Mouse (Mus musculus) megakaryocyte, embryonic 14.5 days (primary cell): ENCODE data around the gene Pygl. TPM values are rescaled to one million over a fixed set of nuclear protein-coding genes. Genes with fewer than 3 reads are reported as not detected.
"Not testable (repeated sequence)": the region's sequence is repeated elsewhere in the genome, so short reads cannot be mapped to it uniquely, and the experiment has no call there.

Experiments used
- H3K27me3 ChIP-seq: replicated peaks from 2 replicates; pipeline ENCODE3; 2012; ENCODE audit warnings: inconsistent platforms
- H3K36me3 ChIP-seq: replicated peaks from 2 replicates; pipeline ENCODE3; 2012; ENCODE audit warnings: low read length, inconsistent platforms, mixed read lengths
- H3K4me1 ChIP-seq: 2 replicates; pipeline ENCODE4 v1.6.1; 2012; ENCODE audit warnings: inconsistent platforms
- H3K4me3 ChIP-seq: replicated peaks from 2 replicates; pipeline ENCODE3; 2012; ENCODE audit warnings: moderate library complexity, mild to moderate bottlenecking, inconsistent platforms
- H3K9me3 ChIP-seq: 2 replicates; pipeline ENCODE4 v1.6.1; 2012; ENCODE audit warnings: inconsistent platforms
- FLI1 ChIP-seq: IDR thresholded peaks from 2 replicates; pipeline ENCODE4 v1.6.1; 2012; ENCODE audit warnings: low read length, inconsistent platforms, mixed read lengths
- GATA1 ChIP-seq: IDR thresholded peaks from 3 replicates; pipeline ENCODE4 v1.6.1; 2012; ENCODE audit warnings: mixed read lengths, low read length, inconsistent platforms, borderline replicate concordance
- polyA plus RNA-seq: library from polyadenylated mRNA; stranded (reverse); fragments of >175 nt; gene quantifications from 2 replicates; pipeline ENCODE4 v1.2.3, GENCODE M21; 2012; ENCODE audit warnings: low replicate concordance; ENCODE audit not compliant: insufficient read depth

Pygl gene
- polyA plus RNA-seq, 1 experiment, result 35.0 TPM

GRCm38 (mm10) chr12:70161057-70161456, 70.2 kb downstream of the Pygl start:
- TF ChIP-seq GATA1, result no peak
- TF ChIP-seq FLI1, result no peak
- Histone ChIP-seq H3K27me3 (peaks cover 25% of the 10 kb centered on the region), H3K4me3 (no peak overlapping the region), H3K36me3 (no peaks in the 10 kb centered on the region), H3K4me1 (peaks cover 4% of the 10 kb centered on the region; the same call in 1 of the 2 replicates), H3K9me3 (no peaks in the 10 kb centered on the region)

GRCm38 (mm10) chr12:70157292-70158066, 73.8 kb downstream of the Pygl start:
- TF ChIP-seq GATA1 (no peak), FLI1 (no peak)
- Histone ChIP-seq H3K4me1 (peaks cover 9% of the 10 kb centered on the region), H3K36me3 (no peaks in the 10 kb centered on the region), H3K27me3 (peaks cover 23% of the 10 kb centered on the region), H3K4me3 (no peak overlapping the region), H3K9me3 (no peaks in the 10 kb centered on the region)

GRCm38 (mm10) chr12:70156222-70156621, 75.1 kb downstream of the Pygl start:
- Histone ChIP-seq H3K9me3 (no peaks in the 10 kb centered on the region), H3K4me3 (no peak overlapping the region), H3K36me3 (no peaks in the 10 kb centered on the region), H3K4me1 (peaks cover 9% of the 10 kb centered on the region), H3K27me3 (peaks cover 25% of the 10 kb centered on the region)
- TF ChIP-seq GATA1 (no peak), FLI1 (no peak)

GRCm38 (mm10) chr12:70153842-70154241, 77.4 kb downstream of the Pygl start, which contains the start of gene Abhd12b:
Abhd12b (plus strand) TSS chr12:70154142.
- no peak for TF ChIP-seq GATA1
- TF ChIP-seq FLI1, result no peak
- Histone ChIP-seq H3K27me3 (peaks cover 29% of the 10 kb centered on the region), H3K4me1 (peaks cover 12% of the 10 kb centered on the region), H3K36me3 (no peaks in the 10 kb centered on the region), H3K4me3 (peak within 1 kb of the TSS; percentile 28), H3K9me3 (no peaks in the 10 kb centered on the region)

- no peaks in the 10 kb centered on the region for H3K36me3 ChIP-seq
- H3K4me1 ChIP-seq, result peaks cover 44% of the 10 kb centered on the region
- TF ChIP-seq FLI1 (no peak), GATA1 (no peak)
- H3K27me3 ChIP-seq, result peaks cover 7% of the 10 kb centered on the region
- H3K4me3 ChIP-seq, result peak overlapping the region; percentile 90
- H3K9me3 ChIP-seq, result no peaks in the 10 kb centered on the region
These were observed 82.5 kb downstream of the Pygl start for GRCm38 (mm10) chr12:70148631-70149265.

GRCm38 (mm10) chr12:70147986-70148630, 83.2 kb downstream of the Pygl start:
- Histone ChIP-seq H3K4me1 (peaks cover 46% of the 10 kb centered on the region), H3K9me3 (no peaks in the 10 kb centered on the region), H3K4me3 (peak overlapping the region; percentile 90), H3K36me3 (peaks cover 2% of the 10 kb centered on the region), H3K27me3 (peaks cover 7% of the 10 kb centered on the region)
- TF ChIP-seq GATA1 (no peak), FLI1 (no peak)

- Histone ChIP-seq H3K27me3 (peaks cover 3% of the 10 kb centered on the region), H3K36me3 (peaks cover 2% of the 10 kb centered on the region), H3K4me1 (peaks cover 66% of the 10 kb centered on the region), H3K4me3 (no peak overlapping the region), H3K9me3 (no peaks in the 10 kb centered on the region)
- no peak for TF ChIP-seq FLI1
- TF ChIP-seq GATA1, result no peak
These were observed 85.7 kb downstream of the Pygl start for GRCm38 (mm10) chr12:70145586-70145985.

- peak overlapping the region; percentile 28 for H3K4me3 ChIP-seq
- H3K9me3 ChIP-seq, result no peaks in the 10 kb centered on the region
- TF ChIP-seq FLI1 (no peak), GATA1 (no peak)
These were observed 86.4 kb downstream of the Pygl start for GRCm38 (mm10) chr12:70144637-70145448.

GRCm38 (mm10) chr12:70144106-70144587, 87.1 kb downstream of the Pygl start:
- H3K4me1 ChIP-seq, result peaks cover 80% of the 10 kb centered on the region
- not testable (repeated sequence) for H3K36me3 ChIP-seq, H3K27me3 ChIP-seq, H3K9me3 ChIP-seq, H3K4me3 ChIP-seq

More at GRCm38 (mm10) chr12:70144637-70145448, 86.4 kb downstream of the Pygl start:
- no peaks in the 10 kb centered on the region for H3K27me3 ChIP-seq
- H3K4me1 ChIP-seq, result peaks cover 74% of the 10 kb centered on the region
- peaks cover 2% of the 10 kb centered on the region for H3K36me3 ChIP-seq
